Mouse (Mus musculus): Measurements from ENCODE around the gene Slc11a1. TPM values are rescaled to one million over a fixed set of nuclear protein-coding genes. Genes with fewer than 3 reads are reported as not detected.
A peak's percentile ranks its signal among the peaks of the same experiment; 100 is the strongest.

The Slc11a1 gene
- polyA plus RNA-seq, 1 experiment = 5.6 TPM

- peak; percentile 60 to 64 for DNase-seq
- no peaks in the 10 kb centered on the region for H3K27me3 ChIP-seq (ENCODE audit: control insufficient read depth, insufficient read depth, low read length)
- 11% methylated on average over 21 of the region's 21 CpGs for WGBS
- H3K4me3 ChIP-seq (replicated peaks; ENCODE audit: insufficient read depth, low read depth, low read length) = no peak overlapping the region
- no peaks in the 10 kb centered on the region for H3K4me1 ChIP-seq (ENCODE audit: control insufficient read depth, insufficient read depth, low read length)
- no peak overlapping the region for H3K27ac ChIP-seq (ENCODE audit: insufficient read depth, low read length)
- no peak for TF ChIP-seq POLR2A (IDR thresholded peaks at IDR 0.05; ENCODE audit: borderline replicate concordance, insufficient read depth, low read length)
- peak; percentile 60 for TF ChIP-seq CTCF (IDR thresholded peaks at IDR 0.05; ENCODE audit: borderline replicate concordance, insufficient read depth, low read depth, low read length)
These were observed 15.4 kb downstream of the Slc11a1 start for GRCm38 (mm10) chr1:74390287-74390906.

- peak; percentile 96 to 97 for DNase-seq
- H3K27ac ChIP-seq (ENCODE audit: insufficient read depth, low read length) = peak within 1 kb of the TSS; percentile 77
- peak within 1 kb of the TSS; percentile 73 for H3K4me3 ChIP-seq (replicated peaks; ENCODE audit: insufficient read depth, low read depth, low read length)
- no peaks in the 10 kb centered on the region for H3K27me3 ChIP-seq (ENCODE audit: control insufficient read depth, insufficient read depth, low read length)
- H3K4me1 ChIP-seq (ENCODE audit: control insufficient read depth, insufficient read depth, low read length) = no peaks in the 10 kb centered on the region
- TF ChIP-seq CTCF (IDR thresholded peaks at IDR 0.05; ENCODE audit: borderline replicate concordance, insufficient read depth, low read depth, low read length) (peak; percentile 20; the same call in 1 of the 2 replicates), POLR2A (IDR thresholded peaks at IDR 0.05; ENCODE audit: borderline replicate concordance, insufficient read depth, low read length) (peak; percentile 33; the same call in 1 of the 2 replicates)
- WGBS = 2% methylated on average over 51 of the region's 51 CpGs
These were observed 16.1 kb downstream of the Slc11a1 start, which contains the start of gene Ctdsp1 for GRCm38 (mm10) chr1:74390924-74391748. Ctdsp1 (plus strand) TSS chr1:74391509.

GRCm38 (mm10) chr1:74391844-74392441 lies 16.9 kb downstream of the Slc11a1 start:
- H3K27me3 ChIP-seq (ENCODE audit: control insufficient read depth, insufficient read depth, low read length) = no peaks in the 10 kb centered on the region
- no peak for TF ChIP-seq POLR2A (IDR thresholded peaks at IDR 0.05; ENCODE audit: borderline replicate concordance, insufficient read depth, low read length)
- no peak for TF ChIP-seq CTCF (IDR thresholded peaks at IDR 0.05; ENCODE audit: borderline replicate concordance, insufficient read depth, low read depth, low read length)
- H3K27ac ChIP-seq (ENCODE audit: insufficient read depth, low read length) = peak overlapping the region; percentile 77
- under 1% methylated on average over 44 of the region's 63 CpGs for WGBS
- peak; percentile 63 to 72 for DNase-seq
- H3K4me3 ChIP-seq (replicated peaks; ENCODE audit: insufficient read depth, low read depth, low read length) = peak overlapping the region; percentile 73
- H3K4me1 ChIP-seq (ENCODE audit: control insufficient read depth, insufficient read depth, low read length) = no peaks in the 10 kb centered on the region

GRCm38 (mm10) chr1:74392446-74392994 lies 17.5 kb downstream of the Slc11a1 start:
- WGBS = 2% methylated on average over 16 of the region's 16 CpGs
- H3K27me3 ChIP-seq (ENCODE audit: control insufficient read depth, insufficient read depth, low read length) = no peaks in the 10 kb centered on the region
- no peak for DNase-seq
- H3K4me3 ChIP-seq (replicated peaks; ENCODE audit: insufficient read depth, low read depth, low read length) = peak overlapping the region; percentile 73
- H3K27ac ChIP-seq (ENCODE audit: insufficient read depth, low read length) = peak overlapping the region; percentile 77; the same call in 1 of the 2 replicates
- no peaks in the 10 kb centered on the region for H3K4me1 ChIP-seq (ENCODE audit: control insufficient read depth, insufficient read depth, low read length)
- TF ChIP-seq CTCF (IDR thresholded peaks at IDR 0.05; ENCODE audit: borderline replicate concordance, insufficient read depth, low read depth, low read length) (no peak), POLR2A (IDR thresholded peaks at IDR 0.05; ENCODE audit: borderline replicate concordance, insufficient read depth, low read length) (no peak)

DNA sequence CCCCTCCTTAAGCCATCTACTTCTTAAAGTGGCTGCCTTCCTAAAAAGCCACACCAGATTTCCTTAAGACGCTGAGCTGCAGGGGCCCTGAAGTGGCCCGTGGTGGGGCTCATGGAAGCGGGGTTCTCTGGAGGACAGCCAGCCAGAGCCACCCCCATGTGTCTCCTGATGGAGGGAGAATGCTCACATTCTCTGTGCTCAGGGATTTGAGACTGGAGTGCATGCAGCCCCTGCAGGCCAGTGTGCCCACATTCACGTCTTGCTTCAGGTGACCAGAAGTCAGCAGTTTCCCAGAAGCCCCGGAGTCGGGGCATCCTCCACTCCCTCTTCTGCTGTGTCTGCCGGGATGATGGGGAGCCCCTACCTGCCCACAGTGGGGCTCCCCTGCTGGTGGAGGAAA lies 18.0 kb downstream of the Slc11a1 start:
- no peak overlapping the region for H3K27ac ChIP-seq (ENCODE audit: insufficient read depth, low read length)
- peak overlapping the region; percentile 23 for H3K4me3 ChIP-seq (replicated peaks; ENCODE audit: insufficient read depth, low read depth, low read length)
- TF ChIP-seq CTCF (IDR thresholded peaks at IDR 0.05; ENCODE audit: borderline replicate concordance, insufficient read depth, low read depth, low read length) (no peak), POLR2A (IDR thresholded peaks at IDR 0.05; ENCODE audit: borderline replicate concordance, insufficient read depth, low read length) (no peak)
- 21% methylated on average over 7 of the region's 7 CpGs for whole genome bisulfite sequencing
- H3K4me1 ChIP-seq (ENCODE audit: control insufficient read depth, insufficient read depth, low read length) = no peaks in the 10 kb centered on the region
- no peaks in the 10 kb centered on the region for H3K27me3 ChIP-seq (ENCODE audit: control insufficient read depth, insufficient read depth, low read length)
- peak in 1 of 2 experiments; percentile 34 for DNase-seq

GRCm38 (mm10) chr1:74393697-74394096 lies 18.7 kb downstream of the Slc11a1 start:
- DNase-seq = no peak
- H3K27ac ChIP-seq (ENCODE audit: insufficient read depth, low read length) = no peak overlapping the region
- H3K4me1 ChIP-seq (ENCODE audit: control insufficient read depth, insufficient read depth, low read length) = no peaks in the 10 kb centered on the region
- 84% methylated on average over 9 of the region's 9 CpGs for WGBS
- TF ChIP-seq POLR2A (IDR thresholded peaks at IDR 0.05; ENCODE audit: borderline replicate concordance, insufficient read depth, low read length) (no peak), CTCF (IDR thresholded peaks at IDR 0.05; ENCODE audit: borderline replicate concordance, insufficient read depth, low read depth, low read length) (no peak)
- no peaks in the 10 kb centered on the region for H3K27me3 ChIP-seq (ENCODE audit: control insufficient read depth, insufficient read depth, low read length)
- H3K4me3 ChIP-seq (replicated peaks; ENCODE audit: insufficient read depth, low read depth, low read length) = no peak overlapping the region

DNA sequence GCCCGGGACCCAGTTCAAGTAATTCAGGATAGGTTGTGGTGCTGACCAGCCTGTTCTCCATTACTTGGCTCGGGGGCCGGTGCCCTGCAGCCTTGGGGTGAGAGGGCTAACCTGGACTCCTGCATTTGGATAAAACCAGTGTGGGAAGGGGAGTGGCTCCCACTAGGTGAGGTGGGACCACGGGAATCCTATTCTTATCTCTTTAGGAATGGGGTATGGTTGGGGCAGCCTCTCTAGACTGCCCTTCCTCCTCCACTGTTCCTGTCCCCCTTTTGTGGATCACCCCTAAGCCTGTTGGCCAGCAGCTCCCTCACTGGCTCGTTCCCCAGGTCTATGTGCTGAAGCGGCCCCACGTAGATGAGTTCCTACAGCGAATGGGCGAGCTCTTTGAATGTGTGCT lies 19.3 kb downstream of the Slc11a1 start:
- no peaks in the 10 kb centered on the region for H3K4me1 ChIP-seq (ENCODE audit: control insufficient read depth, insufficient read depth, low read length)
- H3K4me3 ChIP-seq (replicated peaks; ENCODE audit: insufficient read depth, low read depth, low read length) = no peak overlapping the region
- DNase-seq = no peak
- H3K27me3 ChIP-seq (ENCODE audit: control insufficient read depth, insufficient read depth, low read length) = no peaks in the 10 kb centered on the region
- TF ChIP-seq CTCF (IDR thresholded peaks at IDR 0.05; ENCODE audit: borderline replicate concordance, insufficient read depth, low read depth, low read length) (no peak), POLR2A (IDR thresholded peaks at IDR 0.05; ENCODE audit: borderline replicate concordance, insufficient read depth, low read length) (no peak)
- H3K27ac ChIP-seq (ENCODE audit: insufficient read depth, low read length) = no peak overlapping the region
- 83% methylated on average over 9 of the region's 9 CpGs for WGBS
